Mouse (Mus musculus) MEL (cell line): Measurements from ENCODE around the gene Caprin1. TPM values are rescaled to one million over a fixed set of nuclear protein-coding genes. Genes with fewer than 3 reads are reported as not detected.

Experiments used
- DNase-seq: peaks from one replicate; pipeline ENCODE4 v3.0.0; 2011; ENCODE audit warnings: low read depth, low spot score
- H3K27ac ChIP-seq: 2 replicates; pipeline ENCODE4 v1.5.1; 2012; ENCODE audit warnings: low read depth, mild to moderate bottlenecking, control low read depth, low read length, moderate library complexity; ENCODE audit not compliant: control insufficient read depth
- H3K27me3 ChIP-seq, 2 experiments: fragments of 150-350 bp in 1 of 2; sonication (generic) in 1 of 2; 2 replicates each; pipeline ENCODE4 v1.6.1; 2012; ENCODE audit warnings: low read length in 2 of 2, mild to moderate bottlenecking in 2 of 2, improper control_type of control experiment in 1 of 2, moderate library complexity in 1 of 2; ENCODE audit not compliant: insufficient read depth in 2 of 2, control insufficient read depth in 1 of 2
- H3K36me3 ChIP-seq, 2 experiments: 2 replicates each; pipeline ENCODE4 v1.6.1; 2012 to 2014; ENCODE audit warnings: low read length in 2 of 2, improper control_type of control experiment in 1 of 2, inconsistent platforms in 1 of 2, mild to moderate bottlenecking in 1 of 2; ENCODE audit not compliant: insufficient read depth in 2 of 2, control insufficient read depth in 1 of 2
- H3K4me1 ChIP-seq, 2 experiments: fragments of 150-350 bp in 1 of 2; sonication (generic) in 1 of 2; 2 replicates each; pipeline ENCODE4 v1.6.1; 2012; ENCODE audit warnings: low read length in 2 of 2, improper control_type of control experiment in 1 of 2, mild to moderate bottlenecking in 1 of 2; ENCODE audit not compliant: insufficient read depth in 2 of 2, control insufficient read depth in 1 of 2
- H3K4me3 ChIP-seq, 2 experiments: fragments of 150-350 bp in 1 of 2; sonication (generic) in 1 of 2; 2 replicates each; pipeline ENCODE4 v1.5.1; 2012; ENCODE audit warnings: low read depth in 2 of 2, low read length in 2 of 2, mild to moderate bottlenecking in 2 of 2, moderate library complexity in 2 of 2, control low read depth in 1 of 2, improper control_type of control experiment in 1 of 2; ENCODE audit not compliant: control insufficient read depth in 1 of 2, insufficient read depth in 1 of 2
- H3K79me2 ChIP-seq: 2 replicates; pipeline ENCODE4 v1.6.1; 2012; ENCODE audit warnings: mild to moderate bottlenecking, low read length, moderate library complexity; ENCODE audit not compliant: control insufficient read depth, poor library complexity, insufficient read depth
- H3K9ac ChIP-seq: 2 replicates; pipeline ENCODE4 v1.6.1; 2012; ENCODE audit warnings: low read depth, mild to moderate bottlenecking, control low read depth, low read length, moderate library complexity; ENCODE audit not compliant: control insufficient read depth, poor library complexity, severe bottlenecking
- H3K9me3 ChIP-seq: fragments of 150-350 bp; sonication (generic); replicated peaks from 2 replicates; pipeline ENCODE4 v1.6.1; 2012; ENCODE audit warnings: mild to moderate bottlenecking, low read length, improper control_type of control experiment, moderate library complexity; ENCODE audit not compliant: insufficient read depth
- BHLHE40 ChIP-seq: IDR thresholded peaks from 2 replicates; pipeline ENCODE4 v1.6.1; 2012; ENCODE audit warnings: low read depth, mild to moderate bottlenecking, inconsistent platforms, low read length, improper control_type of control experiment, borderline replicate concordance
- CHD2 ChIP-seq: IDR thresholded peaks from 2 replicates; pipeline ENCODE4 v1.6.1; 2011; ENCODE audit warnings: low read length, improper control_type of control experiment
- CTCF ChIP-seq, 3 experiments: IDR thresholded peaks in 2 of 3; conservative IDR thresholded peaks in 1 of 3; 2 replicates each; pipeline ENCODE4 v1.5.1; 2011 to 2012; ENCODE audit warnings: low read length in 3 of 3, low read depth in 2 of 3, mild to moderate bottlenecking in 2 of 3, improper control_type of control experiment in 1 of 3, inconsistent platforms in 1 of 3, mixed read lengths in 1 of 3, moderate library complexity in 1 of 3; ENCODE audit not compliant: control insufficient read depth in 1 of 3, insufficient read depth in 1 of 3, poor library complexity in 1 of 3, severe bottlenecking in 1 of 3
- EP300 ChIP-seq, 2 experiments: IDR thresholded peaks; 2 replicates each; pipeline ENCODE4 v1.6.1; 2011; ENCODE audit warnings: improper control_type of control experiment in 2 of 2, low read length in 2 of 2, low read depth in 1 of 2, mild to moderate bottlenecking in 1 of 2
- GATA1 ChIP-seq: IDR thresholded peaks from 2 replicates; pipeline ENCODE4 v1.6.1; 2011; ENCODE audit warnings: low read depth, low read length, improper control_type of control experiment
- MAFK ChIP-seq: IDR thresholded peaks from 2 replicates; pipeline ENCODE4 v1.6.1; 2011; ENCODE audit warnings: low read depth, mild to moderate bottlenecking, low read length, improper control_type of control experiment, borderline replicate concordance
- MAX ChIP-seq: IDR thresholded peaks from 2 replicates; pipeline ENCODE4 v1.6.1; 2011; ENCODE audit warnings: low read length, improper control_type of control experiment
- MAZ ChIP-seq: IDR thresholded peaks from 2 replicates; pipeline ENCODE4 v1.6.1; 2012; ENCODE audit warnings: low read depth, mild to moderate bottlenecking, inconsistent platforms, low read length, improper control_type of control experiment
- MXI1 ChIP-seq: IDR thresholded peaks from 2 replicates; pipeline ENCODE4 v1.6.1; 2011; ENCODE audit warnings: mild to moderate bottlenecking, low read depth, low read length, improper control_type of control experiment
- MYB ChIP-seq: IDR thresholded peaks from 2 replicates; pipeline ENCODE4 v1.6.1; 2011; ENCODE audit warnings: mild to moderate bottlenecking, low read depth, low read length, improper control_type of control experiment
- MYC ChIP-seq: IDR thresholded peaks from 2 replicates; pipeline ENCODE4 v1.6.1; 2011; ENCODE audit warnings: low read depth, mild to moderate bottlenecking, low read length, improper control_type of control experiment, moderate library complexity
- NELFE ChIP-seq: IDR thresholded peaks from 2 replicates; pipeline ENCODE4 v1.6.1; 2011; ENCODE audit warnings: low read depth, low read length, improper control_type of control experiment
- POLR2AphosphoS2 ChIP-seq: IDR thresholded peaks from 2 replicates; pipeline ENCODE4 v1.6.1; 2011; ENCODE audit warnings: low read length, improper control_type of control experiment
- RAD21 ChIP-seq: IDR thresholded peaks from 2 replicates; pipeline ENCODE4 v1.6.1; 2011; ENCODE audit warnings: mild to moderate bottlenecking, low read depth, low read length, improper control_type of control experiment
- RCOR1 ChIP-seq: IDR thresholded peaks from 2 replicates; pipeline ENCODE4 v1.6.1; 2012; ENCODE audit warnings: low read depth, mild to moderate bottlenecking, inconsistent platforms, low read length, improper control_type of control experiment
- SIN3A ChIP-seq: IDR thresholded peaks from 2 replicates; pipeline ENCODE4 v1.6.1; 2012; ENCODE audit warnings: low read length, improper control_type of control experiment, inconsistent platforms
- SMC3 ChIP-seq: IDR thresholded peaks from 2 replicates; pipeline ENCODE4 v1.6.1; 2011; ENCODE audit warnings: low read depth, low read length, improper control_type of control experiment
- UBTF ChIP-seq: IDR thresholded peaks from 2 replicates; pipeline ENCODE4 v1.6.1; 2012; ENCODE audit warnings: low read depth, mild to moderate bottlenecking, inconsistent platforms, low read length, improper control_type of control experiment, moderate library complexity, borderline replicate concordance; ENCODE audit not compliant: insufficient read depth
- USF2 ChIP-seq, 2 experiments: IDR thresholded peaks; 2 replicates each; pipeline ENCODE4 v1.6.1; 2011 to 2012; ENCODE audit warnings: improper control_type of control experiment in 2 of 2, low read length in 2 of 2, borderline replicate concordance in 1 of 2, inconsistent platforms in 1 of 2, low read depth in 1 of 2, mild to moderate bottlenecking in 1 of 2; ENCODE audit not compliant: insufficient read depth in 1 of 2
- ZC3H11A ChIP-seq: IDR thresholded peaks from 2 replicates; pipeline ENCODE4 v1.6.1; 2012; ENCODE audit warnings: low read depth, mild to moderate bottlenecking, inconsistent platforms, low read length, improper control_type of control experiment
- ZMIZ1 ChIP-seq: IDR thresholded peaks from 2 replicates; pipeline ENCODE4 v1.6.1; 2012; ENCODE audit warnings: low read depth, mild to moderate bottlenecking, inconsistent platforms, low read length, improper control_type of control experiment, moderate library complexity
- ZNF384 ChIP-seq: IDR thresholded peaks from 2 replicates; pipeline ENCODE4 v1.6.1; 2012; ENCODE audit warnings: low read depth, mild to moderate bottlenecking, inconsistent platforms, low read length, improper control_type of control experiment
- polyA plus RNA-seq, 2 experiments: library from polyadenylated mRNA; stranded (reverse) in 1 of 2; unstranded in 1 of 2; fragments of >175 nt in 1 of 2; fragments of >200 nt in 1 of 2; gene quantifications; 2 replicates each; pipeline versions ENCODE4 v1.2.1 to v1.2.4; 2012; ENCODE audit warnings: low replicate concordance in 2 of 2, low read depth in 1 of 2; ENCODE audit not compliant: insufficient read length in 2 of 2, insufficient read depth in 1 of 2, missing spikeins in 1 of 2
- total RNA-seq: library from RNA; depleted of rRNA; stranded (reverse); fragments of 300-350 nt; gene quantifications from 2 replicates; pipeline ENCODE4 v1.2.3, GENCODE M21; 2012

Caprin1 gene
- total and polyA plus RNA-seq, 3 experiments, result 209 to 426 (median 239) TPM

DNA sequence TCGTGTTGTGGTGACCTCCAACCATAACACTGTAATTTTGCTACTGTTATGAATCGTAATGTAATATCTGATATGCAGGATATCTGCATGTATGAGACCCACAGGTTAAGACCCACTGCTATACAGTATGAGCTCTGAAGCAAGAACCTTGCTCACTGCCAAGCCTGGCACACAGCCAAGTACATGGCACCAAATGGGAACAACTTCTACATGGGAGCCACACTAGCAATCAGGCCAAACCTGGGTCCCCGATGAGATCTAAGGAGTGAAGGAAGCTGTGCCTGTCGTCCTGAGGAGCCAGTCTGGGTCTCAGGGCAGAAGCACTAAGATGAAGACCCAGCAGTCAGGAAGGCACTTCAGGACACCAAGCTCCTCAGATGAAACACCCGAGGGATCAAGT lies 52.0 kb downstream of the Caprin1 start (continued):
- TF ChIP-seq ZMIZ1 (no peak), MXI1 (no peak), ZNF384 (no peak), SIN3A (no peak), USF2 (IDR thresholded peaks at IDR 0.05; ENCODE audit: borderline replicate concordance in 1 of 2, insufficient read depth in 1 of 2, low read depth in 1 of 2, low read length in 2 of 2) (no peak)
- TF ChIP-seq, all 39 proteins: peak for 0

DNA sequence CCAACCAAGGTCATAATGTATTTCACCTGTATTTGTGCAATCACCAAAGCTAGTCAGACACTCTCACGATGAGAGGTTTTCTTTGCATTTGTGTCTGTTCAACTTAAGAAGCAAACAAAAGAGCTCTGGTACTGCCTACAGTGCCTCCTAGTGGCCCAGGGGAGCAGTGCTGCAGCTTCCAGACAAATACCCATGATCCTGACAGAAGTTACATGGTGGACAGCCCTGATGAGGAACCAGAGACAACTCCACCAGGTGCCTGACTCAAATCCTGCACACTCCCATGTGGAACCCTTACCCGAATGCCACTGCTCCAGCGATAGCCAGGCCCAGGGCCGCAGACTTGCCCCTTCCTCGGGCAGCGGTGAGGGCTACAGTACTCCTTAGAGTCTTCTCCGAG lies 53.5 kb downstream of the Caprin1 start:
- peaks cover 4 to 20% of the 10 kb centered on the region in 2 experiments; a peak in 3 of 4 replicates for H3K36me3 ChIP-seq
- DNase-seq, result peak; percentile 75
- no peaks in the 10 kb centered on the region for H3K9me3 ChIP-seq
- H3K4me1 ChIP-seq, result no peaks in the 10 kb centered on the region; a peak in 2 of 4 replicates
- no peak overlapping the region for H3K27ac ChIP-seq
- TF ChIP-seq MYB (no peak), CTCF (IDR thresholded peaks at IDR 0.05 in 2 of 3, conservative IDR thresholded peaks at IDR 0.05 in 1 of 3; ENCODE audit: control insufficient read depth in 1 of 3, insufficient read depth in 1 of 3, low read depth in 2 of 3, low read length in 3 of 3, poor library complexity in 1 of 3, severe bottlenecking in 1 of 3) (peak; percentile 81 to 96 (median 82)), UBTF (no peak), RAD21 (peak; percentile 52), MAX (no peak), ZMIZ1 (no peak), MAFK (no peak), EP300 (IDR thresholded peaks at IDR 0.05; ENCODE audit: low read depth in 1 of 2, low read length in 2 of 2) (no peak), RCOR1 (no peak), GATA1 (no peak), CHD2 (no peak), SMC3 (peak; percentile 70), MYC (no peak), BHLHE40 (0 out of 2 replicates have a peak, but pooled peaks have one; percentile 10), ZNF384 (no peak), NELFE (no peak), MAZ (no peak), ZC3H11A (no peak), POLR2AphosphoS2 (no peak)
- H3K4me3 ChIP-seq, result no peak overlapping the region
- H3K27me3 ChIP-seq, result no peaks in the 10 kb centered on the region
- no peaks in the 10 kb centered on the region for H3K79me2 ChIP-seq
- no peak overlapping the region for H3K9ac ChIP-seq
